Mouse (Mus musculus): Measurements from ENCODE around the gene Bcor. TPM values are rescaled to one million over a fixed set of nuclear protein-coding genes. Genes with fewer than 3 reads are reported as not detected.

The Bcor gene
- polyA plus RNA-seq, 1 experiment: 12.1 TPM

DNA sequence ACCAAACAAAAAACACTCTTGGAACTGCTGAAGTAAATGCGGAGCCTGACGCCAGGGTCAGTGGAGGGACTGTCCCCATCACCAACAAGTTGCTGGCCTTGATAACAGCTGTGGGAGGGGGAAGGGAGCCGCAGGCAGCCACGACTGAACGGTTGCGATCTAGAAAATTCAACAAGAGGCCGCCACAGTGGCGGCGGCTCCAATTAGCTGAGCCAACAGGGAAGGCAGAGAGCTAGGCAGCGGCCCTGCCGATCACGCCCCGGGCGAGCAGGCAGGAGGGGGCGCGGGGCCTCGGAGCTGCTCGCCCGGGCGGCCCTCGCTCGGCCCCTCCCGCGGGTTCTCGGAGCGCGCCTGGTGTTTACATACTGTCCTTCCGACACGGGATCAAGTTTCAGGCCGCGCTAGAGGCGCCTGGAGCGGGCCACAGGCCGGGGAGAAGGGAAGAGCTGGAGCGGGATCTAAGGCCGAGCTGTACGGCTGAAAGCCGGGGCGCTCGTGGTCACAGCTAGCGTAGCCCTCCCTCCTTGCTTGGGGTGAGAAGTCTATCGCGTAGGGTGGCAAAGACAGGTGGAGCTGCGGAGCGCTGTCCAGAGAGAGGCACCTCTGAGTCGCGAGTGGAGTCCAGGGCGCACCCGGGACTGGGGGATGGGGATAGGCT, 26.8 kb downstream of the Bcor start:
- H3ac ChIP-seq (ENCODE audit: control insufficient read depth, insufficient read length): no peak overlapping the region
- no peaks in the 10 kb centered on the region for H3K27me3 ChIP-seq (ENCODE audit: control insufficient read depth, insufficient read depth, insufficient read length)
- peak overlapping the region; percentile 84 for H3K4me2 ChIP-seq (ENCODE audit: low read depth)
- H3K79me2 ChIP-seq (ENCODE audit: control insufficient read depth, insufficient read depth): no peaks in the 10 kb centered on the region
- H3K4me3 ChIP-seq: peak overlapping the region; percentile 28
- H3K36me3 ChIP-seq (ENCODE audit: control insufficient read depth, insufficient read depth): no peaks in the 10 kb centered on the region
- TF ChIP-seq MYOD1 (IDR thresholded peaks at IDR 0.05; ENCODE audit: control insufficient read depth in 1 of 3, insufficient read length in 2 of 3, low read depth in 2 of 3): peak in 1 of 3 experiments; percentile 33
- TF ChIP-seq POLR2AphosphoS2 (IDR thresholded peaks at IDR 0.05; ENCODE audit: insufficient read length, low read depth): no peak

DNA sequence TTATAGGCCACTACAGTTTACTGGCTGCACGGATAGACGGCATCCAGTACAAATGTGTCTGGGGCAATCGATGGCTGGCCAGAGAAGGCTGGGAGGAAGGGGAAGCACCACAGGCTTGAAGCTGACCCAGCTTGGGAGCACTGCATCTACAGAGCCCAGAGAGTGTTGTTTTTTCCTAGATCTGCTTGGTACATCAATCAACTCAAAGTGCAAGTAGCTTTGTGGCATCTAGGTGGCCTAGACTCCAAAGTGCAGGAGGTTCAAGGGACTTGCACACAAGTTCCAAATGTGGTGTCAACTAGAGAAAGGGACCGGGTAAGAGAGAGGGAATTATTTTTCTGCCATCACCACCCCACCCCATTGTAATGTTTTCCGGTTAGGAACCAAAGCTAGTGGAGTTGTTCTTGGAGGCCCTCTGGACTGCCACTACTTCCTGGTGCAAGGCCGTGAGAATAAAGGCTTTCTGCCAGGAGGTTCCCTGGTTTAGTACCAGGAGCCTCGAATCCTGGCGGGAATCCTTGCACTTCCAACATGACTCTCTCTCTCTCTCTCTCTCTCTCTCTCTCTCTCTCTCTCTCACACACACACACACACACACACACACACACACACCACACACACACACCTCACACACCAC, 27.5 kb downstream of the Bcor start:
- Histone ChIP-seq H3K4me2 (ENCODE audit: low read depth) (peak overlapping the region; percentile 84), H3ac (ENCODE audit: control insufficient read depth, insufficient read length) (no peak overlapping the region), H3K79me2 (ENCODE audit: control insufficient read depth, insufficient read depth) (no peaks in the 10 kb centered on the region), H3K4me3 (peak overlapping the region; percentile 28), H3K27me3 (ENCODE audit: control insufficient read depth, insufficient read depth, insufficient read length) (no peaks in the 10 kb centered on the region), H3K36me3 (ENCODE audit: control insufficient read depth, insufficient read depth) (no peaks in the 10 kb centered on the region)
- TF ChIP-seq E2F4 (IDR thresholded peaks at IDR 0.05; ENCODE audit: insufficient read depth) (no peak), SRF (IDR thresholded peaks at IDR 0.05; ENCODE audit: control insufficient read depth, insufficient read length, low read depth) (no peak), MYOG (IDR thresholded peaks at IDR 0.05; ENCODE audit: control insufficient read depth in 1 of 3, insufficient read depth in 1 of 3, insufficient read length in 2 of 3, low read depth in 2 of 3) (no peak), REST (IDR thresholded peaks at IDR 0.05; ENCODE audit: insufficient read depth, insufficient read length) (no peak), MAX (IDR thresholded peaks at IDR 0.05; ENCODE audit: low read depth) (no peak), MYOD1 (IDR thresholded peaks at IDR 0.05; ENCODE audit: control insufficient read depth in 1 of 3, insufficient read length in 2 of 3, low read depth in 2 of 3) (no peak), POLR2AphosphoS2 (IDR thresholded peaks at IDR 0.05; ENCODE audit: insufficient read length, low read depth) (no peak), TCF3 (IDR thresholded peaks at IDR 0.05; ENCODE audit: insufficient read length, low read depth) (no peak), POLR2A (IDR thresholded peaks at IDR 0.05; ENCODE audit: insufficient read length, low read depth) (no peak), CEBPB (IDR thresholded peaks at IDR 0.05; ENCODE audit: insufficient read depth, poor library complexity, severe bottlenecking) (no peak), TCF12 (IDR thresholded peaks at IDR 0.05; ENCODE audit: insufficient read depth, poor library complexity, severe bottlenecking) (no peak), USF1 (IDR thresholded peaks at IDR 0.05; ENCODE audit: low read depth) (no peak)

GRCm38 (mm10) chrX:12129828-12130809, 30.0 kb downstream of the Bcor start:
- H3K27me3 ChIP-seq (ENCODE audit: control insufficient read depth, insufficient read depth, insufficient read length): no peaks in the 10 kb centered on the region
- H3K79me2 ChIP-seq (ENCODE audit: control insufficient read depth, insufficient read depth): no peaks in the 10 kb centered on the region
- no peak for TF ChIP-seq TCF12 (IDR thresholded peaks at IDR 0.05; ENCODE audit: insufficient read depth, poor library complexity, severe bottlenecking)
- TF ChIP-seq POLR2AphosphoS2 (IDR thresholded peaks at IDR 0.05; ENCODE audit: insufficient read length, low read depth): no peak
- no peak for TF ChIP-seq POLR2A (IDR thresholded peaks at IDR 0.05; ENCODE audit: insufficient read length, low read depth)
- TF ChIP-seq SRF (IDR thresholded peaks at IDR 0.05; ENCODE audit: control insufficient read depth, insufficient read length, low read depth): no peak
- no peak for TF ChIP-seq TCF3 (IDR thresholded peaks at IDR 0.05; ENCODE audit: insufficient read length, low read depth)
- no peak for TF ChIP-seq MAX (IDR thresholded peaks at IDR 0.05; ENCODE audit: low read depth)
- TF ChIP-seq CEBPB (IDR thresholded peaks at IDR 0.05; ENCODE audit: insufficient read depth, poor library complexity, severe bottlenecking): no peak
- TF ChIP-seq REST (IDR thresholded peaks at IDR 0.05; ENCODE audit: insufficient read depth, insufficient read length): no peak
- no peak for TF ChIP-seq USF1 (IDR thresholded peaks at IDR 0.05; ENCODE audit: low read depth)
- TF ChIP-seq MYOD1 (IDR thresholded peaks at IDR 0.05; ENCODE audit: control insufficient read depth in 1 of 3, insufficient read length in 2 of 3, low read depth in 2 of 3): no peak
- no peak for TF ChIP-seq MYOG (IDR thresholded peaks at IDR 0.05; ENCODE audit: control insufficient read depth in 1 of 3, insufficient read depth in 1 of 3, insufficient read length in 2 of 3, low read depth in 2 of 3)
- TF ChIP-seq E2F4 (IDR thresholded peaks at IDR 0.05; ENCODE audit: insufficient read depth): no peak
- H3ac ChIP-seq (ENCODE audit: control insufficient read depth, insufficient read length): no peak overlapping the region
- H3K4me3 ChIP-seq: peak overlapping the region; percentile 28
- H3K4me2 ChIP-seq (ENCODE audit: low read depth): no peak overlapping the region
- no peaks in the 10 kb centered on the region for H3K36me3 ChIP-seq (ENCODE audit: control insufficient read depth, insufficient read depth)

GRCm38 (mm10) chrX:12129230-12129629, 30.9 kb downstream of the Bcor start:
- H3K4me3 ChIP-seq: peak overlapping the region; percentile 28
- H3K79me2 ChIP-seq (ENCODE audit: control insufficient read depth, insufficient read depth): no peaks in the 10 kb centered on the region
- TF ChIP-seq USF1 (IDR thresholded peaks at IDR 0.05; ENCODE audit: low read depth) (no peak), TCF3 (IDR thresholded peaks at IDR 0.05; ENCODE audit: insufficient read length, low read depth) (no peak), MYOD1 (IDR thresholded peaks at IDR 0.05; ENCODE audit: control insufficient read depth in 1 of 3, insufficient read length in 2 of 3, low read depth in 2 of 3) (no peak)
- no peaks in the 10 kb centered on the region for H3K27me3 ChIP-seq (ENCODE audit: control insufficient read depth, insufficient read depth, insufficient read length)
- peak overlapping the region; percentile 77 for H3K4me2 ChIP-seq (ENCODE audit: low read depth)
- no peak overlapping the region for H3ac ChIP-seq (ENCODE audit: control insufficient read depth, insufficient read length)
- no peaks in the 10 kb centered on the region for H3K36me3 ChIP-seq (ENCODE audit: control insufficient read depth, insufficient read depth)

Data from myocyte (in vitro differentiated cells).